Mouse (Mus musculus) heart, embryonic 14.5 days (tissue): ENCODE measurements around the gene Olfr172. TPM values are rescaled to one million over a fixed set of nuclear protein-coding genes. Genes with fewer than 3 reads are reported as not detected.

Source experiments
- ATAC-seq: fragments of 200-750 bp; cut with Nextera tagmentation; 2 replicates; pipeline ENCODE4 v1.8.0; 2017; ENCODE audit warnings: low read depth, moderate TSS enrichment; ENCODE audit not compliant: insufficient number of reproducible peaks, insufficient read depth, low FRiP score
- H3K27ac ChIP-seq, 2 experiments: fragments of 200-500 bp in 1 of 2; fragments of 300-500 bp in 1 of 2; sonication (generic) in 1 of 2; replicated peaks in 1 of 2; 2 replicates each; pipeline ENCODE4 v1.5.1; 2012 to 2014; ENCODE audit warnings: low read depth in 2 of 2, low read length in 2 of 2, control low read depth in 1 of 2, mild to moderate bottlenecking in 1 of 2, mixed read lengths in 1 of 2; ENCODE audit not compliant: control insufficient read depth in 1 of 2, insufficient read depth in 1 of 2
- H3K27me3 ChIP-seq: fragments of 300-500 bp; sonication (generic); 2 replicates; pipeline ENCODE4 v1.6.1; 2014; ENCODE audit warnings: mild to moderate bottlenecking, low read length, control low read depth; ENCODE audit not compliant: control insufficient read depth, insufficient read depth
- H3K36me3 ChIP-seq: fragments of 300-500 bp; sonication (generic); 2 replicates; pipeline ENCODE4 v1.6.1; 2014; ENCODE audit warnings: mild to moderate bottlenecking, control low read depth, low read length, mixed read lengths; ENCODE audit not compliant: control insufficient read depth, insufficient read depth
- H3K4me1 ChIP-seq, 2 experiments: fragments of 200-500 bp in 1 of 2; fragments of 300-500 bp in 1 of 2; sonication (generic) in 1 of 2; 2 replicates each; pipeline ENCODE4 v1.6.1; 2012 to 2014; ENCODE audit warnings: low read length in 2 of 2, control low read depth in 1 of 2, mixed read lengths in 1 of 2; ENCODE audit not compliant: control insufficient read depth in 2 of 2, insufficient read depth in 2 of 2
- H3K4me2 ChIP-seq: fragments of 300-500 bp; sonication (generic); 2 replicates; pipeline ENCODE4 v1.6.1; 2014; ENCODE audit warnings: mild to moderate bottlenecking, low read length
- H3K4me3 ChIP-seq, 2 experiments: fragments of 200-500 bp in 1 of 2; fragments of 300-500 bp in 1 of 2; sonication (generic) in 1 of 2; 2 replicates each; pipeline ENCODE4 v1.5.1; 2012 to 2014; ENCODE audit warnings: low read length in 2 of 2, mild to moderate bottlenecking in 2 of 2, control low read depth in 1 of 2, low read depth in 1 of 2, moderate library complexity in 1 of 2; ENCODE audit not compliant: control insufficient read depth in 1 of 2, insufficient read depth in 1 of 2
- H3K9ac ChIP-seq: fragments of 300-500 bp; sonication (generic); 2 replicates; pipeline ENCODE4 v1.6.1; 2014; ENCODE audit warnings: mild to moderate bottlenecking, low read length
- H3K9me3 ChIP-seq: fragments of 300-500 bp; sonication (generic); 2 replicates; pipeline ENCODE4 v1.6.1; 2016; ENCODE audit warnings: low read length, control low read depth; ENCODE audit not compliant: control insufficient read depth
- WGBS: fragments of 180-500 bp; shearing (Covaris S2); extraction: QIAGEN DNeasy Blood & Tissue Kit; methylation state at CpG from one replicate; pipeline ENCODE4 v1.1.7; 2014; 5-methylcytosine and 5-hydroxymethylcytosine counted together
- microRNA-seq: library from miRNA; unstranded; fragments of <30 nt; microRNA quantifications from one replicate; pipeline ENCODE4, GENCODE M21; 2016
- polyA plus RNA-seq: library from polyadenylated mRNA; unstranded; fragments of >200 nt; fragmentation: Nextera tagmentation; extraction: Ambion mirVana; gene quantifications from 2 replicates; pipeline ENCODE4 v1.2.1, GENCODE M21; 2014

The Olfr172 gene
- polyA plus RNA-seq, 1 experiment from 2014 or later, result not detected

GRCm38 (mm10) chr16:58712221-58712620 lies 50.8 kb downstream of the Olfr172 start:
- ATAC-seq, result no peak
- Histone ChIP-seq H3K27me3 (no peaks in the 10 kb centered on the region), H3K4me3 (no peak overlapping the region), H3K27ac (no peak overlapping the region), H3K36me3 (no peaks in the 10 kb centered on the region), H3K4me1 (no peaks in the 10 kb centered on the region), H3K9ac (no peak overlapping the region), H3K9me3 (no peaks in the 10 kb centered on the region), H3K4me2 (no peak overlapping the region)
- WGBS, result 80% methylated on average over 8 of the region's 8 CpGs

Small RNAs within 50 kb of the gene (microRNA-seq; reads per million reads assigned to microRNA genes)
- gene Gm27564, result not detected

Other genes with a start within 250 kb of the Olfr172 start
- gene St3gal6, start 238.9 kb downstream of the Olfr172 start, polyA plus RNA-seq, result 11.4 and 16.0 TPM in 2 replicates
- not detected in 2 replicates for gene Gm813, start 146.2 kb downstream of the Olfr172 start, polyA plus RNA-seq
- not detected in 2 replicates for gene E330017A01Rik, start 124.4 kb downstream of the Olfr172 start, polyA plus RNA-seq
- gene Cpox, start 92.9 kb downstream of the Olfr172 start, polyA plus RNA-seq, result 38.4 and 41.3 TPM in 2 replicates
- gene Gpr15, start 44.1 kb downstream of the Olfr172 start, polyA plus RNA-seq, result not detected in 2 replicates
- 106 and 111 TPM in 2 replicates for gene Cldnd1, start 35.3 kb downstream of the Olfr172 start, polyA plus RNA-seq
- gene Olfr173, start 37.1 kb upstream of the Olfr172 start, polyA plus RNA-seq, result not detected in 2 replicates
- gene Olfr175-ps1, start 63.6 kb upstream of the Olfr172 start, polyA plus RNA-seq, result not detected in 2 replicates
- gene Olfr177, start 111.6 kb upstream of the Olfr172 start, polyA plus RNA-seq, result not detected in 2 replicates
- not detected in 2 replicates for gene Olfr178, start 128.9 kb upstream of the Olfr172 start, polyA plus RNA-seq
- not detected in 2 replicates for gene Olfr181, start 165.6 kb upstream of the Olfr172 start, polyA plus RNA-seq
- not detected in 2 replicates for gene Olfr180, start 166.2 kb upstream of the Olfr172 start, polyA plus RNA-seq
- gene Olfr183, start 232.2 kb upstream of the Olfr172 start, polyA plus RNA-seq, result not detected in 2 replicates